Comparison of ENCODE assay signal across 22 mouse cellular contexts in genomic region chr8:127066501-127066900, GRCm38 (mm10). TPM values are rescaled to one million over a fixed set of nuclear protein-coding genes. Genes with fewer than 3 reads are reported as not detected.
A peak's percentile ranks its signal among the peaks of the same experiment; 100 is the strongest.
DNase-seq lines count a peak whose midpoint lies in the region; ATAC-seq lines count a peak whose summit lies in the region.
"Had no signal": no experiment of that assay in that cellular context is flagged by ENCODE, and none has a peak within 500 bp of the region (broad histone marks: within the 10 kb centered on the region; RNA-seq: fewer than 3 reads in every experiment).

No protein-coding gene starts in this region.

- no peak overlapping the region for H3K9ac ChIP-seq in hindbrain, embryonic 14.5 days
- H3K9ac ChIP-seq in hindbrain, embryonic 12.5 days, result no peak overlapping the region
- H3K9ac ChIP-seq in midbrain, embryonic 15.5 days, result no peak overlapping the region
- H3K9ac ChIP-seq in midbrain, embryonic 16.5 days (ENCODE audit: low read depth, low read length), result no peak overlapping the region
- no peak overlapping the region for H3K9ac ChIP-seq in stomach, embryonic 16.5 days (ENCODE audit: low read length)
- H3K9ac ChIP-seq: forebrain, postnatal 0 days; heart, embryonic 15.5 days; lung, embryonic 15.5 days had no signal

- no peaks in the 10 kb centered on the region for H3K27me3 ChIP-seq in hindbrain, embryonic 14.5 days (ENCODE audit: control insufficient read depth, insufficient read depth, low read length)
- H3K27me3 ChIP-seq in hindbrain, embryonic 12.5 days, result no peaks in the 10 kb centered on the region
- H3K27me3 ChIP-seq in midbrain, embryonic 15.5 days (replicated peaks), result no peaks in the 10 kb centered on the region
- no peaks in the 10 kb centered on the region for H3K27me3 ChIP-seq in midbrain, embryonic 16.5 days (ENCODE audit: control insufficient read depth, insufficient read depth, low read depth, low read length)
- no peaks in the 10 kb centered on the region for H3K27me3 ChIP-seq in stomach, embryonic 16.5 days (ENCODE audit: control insufficient read depth, insufficient read depth, low read length)
- H3K27me3 ChIP-seq: CH12.LX; heart, embryonic 15.5 days; lung, embryonic 15.5 days had no signal

- no peaks in the 10 kb centered on the region for H3K9me3 ChIP-seq in hindbrain, embryonic 14.5 days (ENCODE audit: control insufficient read depth, low read length)
- no peaks in the 10 kb centered on the region for H3K9me3 ChIP-seq in hindbrain, embryonic 12.5 days (replicated peaks)
- H3K9me3 ChIP-seq in midbrain, embryonic 15.5 days, result no peaks in the 10 kb centered on the region
- H3K9me3 ChIP-seq in midbrain, embryonic 16.5 days (replicated peaks; ENCODE audit: control insufficient read depth, low read length, poor library complexity, severe bottlenecking), result no peaks in the 10 kb centered on the region
- H3K9me3 ChIP-seq in stomach, embryonic 16.5 days (replicated peaks; ENCODE audit: control insufficient read depth, low read length), result no peaks in the 10 kb centered on the region
- H3K9me3 ChIP-seq: heart, embryonic 15.5 days; hindbrain, embryonic 10.5 days; lung, embryonic 15.5 days had no signal

- H3K36me3 ChIP-seq in hindbrain, embryonic 14.5 days (replicated peaks; ENCODE audit: control insufficient read depth, insufficient read depth), result no peaks in the 10 kb centered on the region
- no peaks in the 10 kb centered on the region for H3K36me3 ChIP-seq in hindbrain, embryonic 12.5 days
- no peaks in the 10 kb centered on the region for H3K36me3 ChIP-seq in midbrain, embryonic 15.5 days (replicated peaks)
- no peaks in the 10 kb centered on the region for H3K36me3 ChIP-seq in midbrain, embryonic 16.5 days (ENCODE audit: control insufficient read depth, insufficient read depth, low read length)
- H3K36me3 ChIP-seq in stomach, embryonic 16.5 days (ENCODE audit: control insufficient read depth, insufficient read depth, low read length), result no peaks in the 10 kb centered on the region
- H3K36me3 ChIP-seq: heart, embryonic 15.5 days; hindbrain, embryonic 10.5 days; lung, embryonic 15.5 days had no signal

- DNase-seq in adrenal gland, adult (ENCODE audit: inconsistent age in 2 of 2, low spot score in 1 of 2), result peak; percentile 18 to 77
- DNase-seq in adrenal gland, adult 18-20 months (ENCODE audit: low spot score in 2 of 2), result no peak
- DNase-seq in hindbrain, embryonic 14.5 days (ENCODE audit: low spot score), result no peak
- no peak for DNase-seq in frontal cortex, adult 2 months (ENCODE audit: extremely low spot score in 1 of 2, low spot score in 1 of 2)
- DNase-seq: adrenal gland, postnatal 14 days; cerebellum, adult 9-10 months; forebrain, postnatal 0 days; gastrocnemius, adult 2 months; heart, adult 18-20 months; kidney, adult 11 months; kidney, postnatal 14 days; thymus, postnatal 36 days had no signal

- no peak for ATAC-seq in hindbrain, embryonic 14.5 days (ENCODE audit: low FRiP score)
- ATAC-seq in hindbrain, embryonic 12.5 days (ENCODE audit: low FRiP score), result no peak
- ATAC-seq in midbrain, embryonic 15.5 days (replicated peaks), result no peak
- no peak for ATAC-seq in midbrain, embryonic 16.5 days
- ATAC-seq in stomach, embryonic 16.5 days (ENCODE audit: insufficient read depth, low FRiP score), result no peak
- ATAC-seq: forebrain, postnatal 0 days had no signal

- peak overlapping the region; percentile 68; the same call in 1 of the 2 replicates for H3K4me2 ChIP-seq in hindbrain, embryonic 14.5 days (replicated peaks)
- no peak overlapping the region for H3K4me2 ChIP-seq in hindbrain, embryonic 12.5 days (replicated peaks)
- H3K4me2 ChIP-seq in midbrain, embryonic 15.5 days, result no peak overlapping the region
- no peak overlapping the region for H3K4me2 ChIP-seq in midbrain, embryonic 16.5 days (ENCODE audit: low read length)
- H3K4me2 ChIP-seq in stomach, embryonic 16.5 days (ENCODE audit: low read depth, low read length), result peak overlapping the region; percentile 74; the same call in 1 of the 2 replicates

- H3K27ac ChIP-seq in hindbrain, embryonic 14.5 days, result no peak overlapping the region
- H3K27ac ChIP-seq in hindbrain, embryonic 12.5 days, result no peak overlapping the region
- H3K27ac ChIP-seq in midbrain, embryonic 15.5 days, result no peak overlapping the region
- no peak overlapping the region for H3K27ac ChIP-seq in midbrain, embryonic 16.5 days (ENCODE audit: low read length)
- no peak overlapping the region for H3K27ac ChIP-seq in stomach, embryonic 16.5 days (ENCODE audit: low read length)
- H3K27ac ChIP-seq: gastrocnemius, adult 2 months; heart, embryonic 15.5 days; left cerebral cortex, adult 2 months; lung, embryonic 15.5 days; macrophage had no signal

- peaks cover 30% of the 10 kb centered on the region for H3K4me1 ChIP-seq in hindbrain, embryonic 14.5 days (replicated peaks; ENCODE audit: control insufficient read depth, insufficient read depth, low read length)
- H3K4me1 ChIP-seq in hindbrain, embryonic 12.5 days, result peaks cover 33% of the 10 kb centered on the region
- peaks cover 37% of the 10 kb centered on the region for H3K4me1 ChIP-seq in midbrain, embryonic 15.5 days
- H3K4me1 ChIP-seq in midbrain, embryonic 16.5 days (ENCODE audit: control insufficient read depth, insufficient read depth, low read length), result peaks cover 41% of the 10 kb centered on the region
- peaks cover 39% of the 10 kb centered on the region for H3K4me1 ChIP-seq in stomach, embryonic 16.5 days (ENCODE audit: control insufficient read depth, insufficient read depth, low read length)

- no peak overlapping the region for H3K4me3 ChIP-seq in hindbrain, embryonic 14.5 days (replicated peaks; ENCODE audit: low read length)
- no peak overlapping the region for H3K4me3 ChIP-seq in hindbrain, embryonic 12.5 days
- H3K4me3 ChIP-seq in midbrain, embryonic 15.5 days, result 0 out of 2 replicates have a peak overlapping the region, but pooled peaks have one; percentile 96
- H3K4me3 ChIP-seq in midbrain, embryonic 16.5 days (ENCODE audit: low read depth, low read length), result no peak overlapping the region
- no peak overlapping the region for H3K4me3 ChIP-seq in stomach, embryonic 16.5 days (replicated peaks; ENCODE audit: low read length)
- H3K4me3 ChIP-seq: gastrocnemius, adult 2 months; left cerebral cortex, adult 2 months; lung, embryonic 15.5 days had no signal

RNA-seq across cellular contexts. Expression of gene Pard3, which starts 2.8 kb away (rescaled TPM):
- total RNA-seq in adrenal gland, adult 18-20 months (2021), result 10 to 100 TPM; 32.5 to 42.2 TPM
- 23.5 and 25.5 TPM in 2 replicates for polyA plus RNA-seq in hindbrain, embryonic 14.5 days (2014; fragmentation: Nextera tagmentation; extraction: Ambion mirVana)
- polyA plus RNA-seq in hindbrain, embryonic 12.5 days (2016; fragmentation: Nextera tagmentation; extraction: Ambion mirVana), result 38.3 and 43.1 TPM in 2 replicates
- 20.1 and 21.6 TPM in 2 replicates for polyA plus RNA-seq in midbrain, embryonic 15.5 days (2015; fragmentation: Nextera tagmentation; extraction: Ambion mirVana)
- polyA plus RNA-seq in midbrain, embryonic 16.5 days (2015; fragmentation: Nextera tagmentation; extraction: Ambion mirVana), result 14.5 and 14.6 TPM in 2 replicates
- polyA plus RNA-seq in stomach, embryonic 16.5 days (2015; fragmentation: Nextera tagmentation; extraction: Ambion mirVana), result 21.0 and 25.8 TPM in 2 replicates
- 10.1 and 11.9 TPM in 2 replicates for polyA plus RNA-seq in frontal cortex, adult 2 months (2012; rRNA removed)
- polyA plus RNA-seq: macrophage had no signal

Comparison
In these comparisons a context has a peak if more than half of its experiments do, and no peak if none do; other contexts are left out.
1. DNase-seq: peak in adrenal gland, adult (2 of 2); none in adrenal gland, adult 18-20 months (0 of 2), hindbrain, embryonic 14.5 days (single experiment) and frontal cortex, adult 2 months (0 of 2).
2. H3K4me2 ChIP-seq: peak in hindbrain, embryonic 14.5 days (single experiment) and stomach, embryonic 16.5 days (single experiment); none in hindbrain, embryonic 12.5 days (single experiment), midbrain, embryonic 15.5 days (single experiment) and midbrain, embryonic 16.5 days (single experiment).